Mouse (Mus musculus): ENCODE data around the gene Spata9.

Spata9 gene

DNA sequence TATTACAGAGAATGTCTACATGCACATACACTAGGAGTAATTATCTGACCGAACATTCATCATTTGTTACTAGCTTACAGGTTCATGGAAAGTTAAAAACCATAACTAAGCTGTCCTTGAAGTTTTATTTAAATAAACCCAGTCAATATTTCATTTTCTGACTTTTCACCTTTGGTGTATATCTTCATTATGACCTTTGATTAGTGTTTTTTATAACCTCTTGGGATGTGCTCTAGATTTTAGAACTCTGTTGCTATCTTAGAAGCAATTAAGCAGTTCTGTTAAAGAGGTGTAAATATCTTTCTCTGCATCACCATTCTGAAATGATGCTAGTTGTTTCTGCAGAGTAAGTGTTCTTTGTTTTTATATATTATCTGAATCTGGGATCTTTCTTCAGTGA is at the start of gene Spata9:
TSS of gene Spata9 (plus strand) at position 301 of the 400 bp plus-strand sequence.
- no peak for TF ChIP-seq GATA4 (IDR thresholded peaks at IDR 0.05; ENCODE audit: insufficient replicate concordance, low read length)

DNA sequence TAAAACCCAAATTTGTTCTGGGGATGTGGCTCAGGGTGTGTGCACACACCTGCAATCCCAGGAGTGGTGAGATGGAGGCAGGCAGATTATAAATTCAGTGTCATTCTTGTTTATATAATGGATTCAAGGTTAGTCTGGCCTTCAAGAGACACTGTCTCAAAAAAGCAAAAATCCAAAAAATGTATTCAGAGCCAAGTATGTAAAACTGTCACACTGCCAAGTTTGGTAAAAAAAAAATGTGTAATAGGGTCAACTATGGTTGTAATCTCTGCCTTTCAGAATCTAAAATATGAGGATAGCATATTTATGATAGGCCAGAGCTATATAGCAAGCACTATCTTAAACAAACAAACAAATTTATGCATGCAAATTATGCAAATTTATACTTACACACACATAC is 39.0 kb upstream of the Spata9 start:
- TF ChIP-seq GATA4 (IDR thresholded peaks at IDR 0.05; ENCODE audit: insufficient replicate concordance, low read length) = no peak

- TF ChIP-seq GATA4 (IDR thresholded peaks at IDR 0.05; ENCODE audit: insufficient replicate concordance, low read length) = no peak
Observed at GRCm38 (mm10) chr13:75930023-75930422, 36.9 kb upstream of the Spata9 start.

- no peak for TF ChIP-seq GATA4 (IDR thresholded peaks at IDR 0.05; ENCODE audit: insufficient replicate concordance, low read length)
Observed at GRCm38 (mm10) chr13:75930660-75931059, 36.3 kb upstream of the Spata9 start.

DNA sequence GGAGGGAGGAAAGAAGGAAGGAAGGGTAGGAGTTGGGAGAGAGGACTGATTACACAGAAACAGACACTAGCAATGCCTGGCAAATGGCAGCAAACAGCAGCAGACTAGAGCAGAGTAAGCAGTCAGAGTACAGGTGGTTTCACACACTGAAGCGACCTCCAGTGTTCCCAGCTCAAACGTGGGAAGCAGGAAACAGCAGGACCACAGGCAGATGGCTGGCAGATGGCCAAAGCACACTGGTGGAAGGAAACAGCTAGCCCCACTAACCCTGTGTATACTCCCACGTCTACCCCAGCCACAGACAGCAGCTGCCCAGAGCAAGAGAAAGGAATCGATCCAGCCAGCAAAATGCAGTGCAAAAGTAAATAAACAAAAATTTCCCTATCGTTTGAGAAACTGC is 35.9 kb upstream of the Spata9 start:
- TF ChIP-seq GATA4 (IDR thresholded peaks at IDR 0.05; ENCODE audit: insufficient replicate concordance, low read length) = no peak

GRCm38 (mm10) chr13:75933287-75933686 is 33.7 kb upstream of the Spata9 start:
- TF ChIP-seq GATA4 (IDR thresholded peaks at IDR 0.05; ENCODE audit: insufficient replicate concordance, low read length) = no peak

- no peak for TF ChIP-seq GATA4 (IDR thresholded peaks at IDR 0.05; ENCODE audit: insufficient replicate concordance, low read length)
Observed at GRCm38 (mm10) chr13:75938866-75939265, 28.1 kb upstream of the Spata9 start.

DNA sequence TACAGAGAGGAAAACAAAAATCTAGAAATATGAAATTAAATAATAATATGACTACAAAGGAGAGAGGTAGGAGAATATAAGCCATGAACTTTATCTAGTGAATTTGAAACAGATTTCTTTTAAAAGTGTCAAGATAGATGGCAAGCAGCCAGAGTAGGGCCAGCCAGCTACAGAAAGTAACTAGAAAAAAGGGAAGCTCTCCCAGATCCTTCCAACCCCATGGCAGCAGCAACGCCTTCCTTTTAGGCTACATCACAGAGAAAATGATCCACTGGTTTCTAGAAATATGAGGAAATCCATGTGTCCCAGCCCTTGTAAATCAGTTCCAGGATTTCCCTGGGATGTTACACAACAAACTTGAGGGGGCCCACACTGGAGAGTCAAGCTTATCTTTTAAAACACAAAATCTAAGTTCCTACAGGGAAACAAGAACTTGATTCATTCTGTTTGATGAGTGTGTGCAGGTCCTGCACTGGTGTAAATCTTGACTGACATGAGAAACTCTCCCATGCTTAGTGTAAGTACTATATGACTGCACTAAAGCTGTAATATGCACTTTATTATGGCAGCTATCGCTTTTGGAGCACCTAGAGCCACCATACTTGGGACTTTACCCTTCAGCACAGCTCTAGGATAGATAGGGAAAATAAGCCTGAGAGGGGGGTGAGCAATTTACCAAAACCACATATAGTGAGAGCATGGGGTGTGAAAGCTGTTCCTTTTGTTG is 26.0 kb upstream of the Spata9 start:
- TF ChIP-seq GATA4 (IDR thresholded peaks at IDR 0.05; ENCODE audit: insufficient replicate concordance, low read length) = no peak

GRCm38 (mm10) chr13:75941518-75942295 is 25.2 kb upstream of the Spata9 start:
- no peak for TF ChIP-seq GATA4 (IDR thresholded peaks at IDR 0.05; ENCODE audit: insufficient replicate concordance, low read length)

DNA sequence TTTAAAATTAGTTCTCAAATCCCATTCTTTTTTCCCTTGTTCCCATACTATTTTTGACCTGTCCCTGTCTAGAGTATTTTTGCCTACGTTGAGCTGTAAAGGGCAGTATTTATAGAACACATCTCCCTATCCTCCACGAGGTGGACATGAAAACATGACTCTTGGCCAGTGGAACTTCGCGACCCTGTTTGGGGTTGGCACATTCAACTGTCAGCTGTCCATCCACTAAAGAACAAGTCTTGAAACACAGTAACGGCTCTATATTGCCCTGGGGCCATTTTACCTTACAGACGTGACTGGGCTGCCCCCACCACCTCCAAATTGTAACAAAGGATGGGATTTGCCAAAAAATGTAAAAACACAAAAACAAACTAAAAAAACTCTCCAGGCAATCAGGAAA is 24.2 kb upstream of the Spata9 start:
- no peak for TF ChIP-seq GATA4 (IDR thresholded peaks at IDR 0.05; ENCODE audit: insufficient replicate concordance, low read length)

DNA sequence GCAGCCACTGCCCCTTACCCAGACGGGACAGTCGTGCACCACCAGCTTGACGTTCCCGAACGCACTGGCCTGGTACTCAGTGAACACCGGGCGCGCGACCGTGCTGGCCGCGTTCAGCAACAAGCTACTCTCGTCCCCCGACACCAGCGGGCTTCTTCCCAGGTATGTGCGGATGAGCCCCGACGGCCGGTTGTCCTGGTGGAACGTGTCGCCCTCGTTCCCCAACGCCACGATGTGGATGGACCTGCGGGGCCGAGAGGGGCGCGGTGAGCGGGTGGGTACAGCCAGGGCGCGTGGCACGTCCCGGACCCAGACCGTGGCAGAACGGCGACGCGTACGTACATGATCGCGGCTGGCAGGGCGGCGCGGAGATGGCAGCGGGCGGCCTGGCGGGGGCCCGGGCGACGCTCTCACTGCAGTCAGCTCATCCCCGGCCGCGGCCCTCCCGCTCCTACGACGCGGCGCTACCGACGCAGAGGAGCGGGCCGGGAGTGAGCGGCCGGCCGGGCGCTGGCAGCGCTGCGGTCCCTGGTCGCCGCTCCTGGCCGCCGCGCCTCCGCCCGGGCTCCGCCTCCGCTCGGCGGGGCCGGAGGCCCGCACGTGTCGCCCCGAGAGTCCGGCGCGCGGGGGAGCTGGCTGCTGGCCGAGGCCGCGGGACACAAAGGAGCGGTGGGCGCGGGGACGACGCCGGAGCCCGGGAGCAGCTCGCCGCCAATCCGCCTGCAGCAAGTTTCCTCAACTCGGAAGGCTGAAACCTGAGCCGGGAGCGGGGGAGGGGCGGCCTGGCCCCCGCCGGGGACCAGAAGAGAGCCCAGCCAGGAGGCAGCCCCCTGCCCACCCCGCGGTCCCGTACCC is 23.5 kb upstream of the Spata9 start, which contains the start of gene Rhobtb3:
TSS of gene Rhobtb3 (minus strand) at position 737 of the 855 bp plus-strand sequence.
- TF ChIP-seq GATA4 (IDR thresholded peaks at IDR 0.05; ENCODE audit: insufficient replicate concordance, low read length) = no peak

GRCm38 (mm10) chr13:75944044-75944820 is 22.7 kb upstream of the Spata9 start:
- TF ChIP-seq GATA4 (IDR thresholded peaks at IDR 0.05; ENCODE audit: insufficient replicate concordance, low read length) = no peak

GRCm38 (mm10) chr13:75950295-75950694 is 16.7 kb upstream of the Spata9 start:
- TF ChIP-seq GATA4 (IDR thresholded peaks at IDR 0.05; ENCODE audit: insufficient replicate concordance, low read length) = no peak

- no peak for TF ChIP-seq GATA4 (IDR thresholded peaks at IDR 0.05; ENCODE audit: insufficient replicate concordance, low read length)
Observed at GRCm38 (mm10) chr13:75955357-75955992, 11.5 kb upstream of the Spata9 start.

All from liver, adult (tissue).